Mouse (Mus musculus) adrenal gland, postnatal 10 days (tissue): ENCODE measurements around the gene Plpp2. TPM values are rescaled to one million over a fixed set of nuclear protein-coding genes. Genes with fewer than 3 reads are reported as not detected.

Source experiments
- DNase-seq: peaks from one replicate; pipeline ENCODE4 v3.0.0; 2021; ENCODE audit warnings: mixed read lengths
- microRNA-seq: library from miRNA; unstranded; fragments of <30 nt; microRNA quantifications from one replicate; pipeline ENCODE4 v1.2.0, GENCODE M21; 2021
- total RNA-seq, 2 experiments: library from RNA; stranded (reverse); gene quantifications; 2 replicates each; pipeline ENCODE4 v1.2.3; 2021

The Plpp2 gene
- total RNA-seq, 2 experiments from 2014 or later = 16.4 to 19.4 TPM

DNA sequence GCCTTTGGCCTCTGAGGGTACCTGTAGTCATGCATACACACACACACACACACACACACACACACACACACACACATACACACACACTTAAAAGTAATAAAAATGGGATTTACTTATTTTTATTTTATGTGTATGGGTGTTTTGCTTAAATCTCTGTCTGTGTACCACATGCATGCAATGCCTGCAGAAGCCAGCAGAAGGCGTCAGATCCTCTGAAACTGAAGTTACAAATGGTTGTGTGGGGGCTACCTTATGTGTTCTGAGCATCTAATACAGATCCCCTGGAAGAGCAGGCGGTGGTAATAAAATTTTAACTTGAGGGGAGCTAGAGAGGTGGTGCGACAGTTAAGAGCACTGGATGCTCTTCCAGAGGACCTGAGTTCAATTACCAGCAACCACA is 5.5 kb downstream of the Plpp2 start:
- DNase-seq = peak; percentile 3

DNA sequence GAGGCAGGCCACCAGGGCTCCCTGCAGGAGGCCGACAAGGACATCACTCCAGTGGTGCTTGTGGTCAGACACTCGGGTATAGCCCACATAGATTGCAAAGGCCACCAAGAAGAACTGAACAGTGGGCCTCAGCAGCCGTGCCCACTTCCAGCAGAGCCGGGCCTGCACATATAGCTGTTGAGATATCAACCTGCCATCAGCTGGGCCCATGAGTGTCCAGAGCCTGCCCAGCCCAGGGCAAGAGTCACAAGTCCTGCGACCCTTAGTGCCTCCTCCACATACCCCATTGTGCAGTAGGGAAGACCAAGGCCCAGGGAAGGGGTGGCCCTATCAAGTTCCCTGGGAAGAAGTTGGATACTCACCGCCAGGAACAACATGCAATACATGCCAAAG is 6.1 kb downstream of the Plpp2 start:
- no peak for DNase-seq

DNA sequence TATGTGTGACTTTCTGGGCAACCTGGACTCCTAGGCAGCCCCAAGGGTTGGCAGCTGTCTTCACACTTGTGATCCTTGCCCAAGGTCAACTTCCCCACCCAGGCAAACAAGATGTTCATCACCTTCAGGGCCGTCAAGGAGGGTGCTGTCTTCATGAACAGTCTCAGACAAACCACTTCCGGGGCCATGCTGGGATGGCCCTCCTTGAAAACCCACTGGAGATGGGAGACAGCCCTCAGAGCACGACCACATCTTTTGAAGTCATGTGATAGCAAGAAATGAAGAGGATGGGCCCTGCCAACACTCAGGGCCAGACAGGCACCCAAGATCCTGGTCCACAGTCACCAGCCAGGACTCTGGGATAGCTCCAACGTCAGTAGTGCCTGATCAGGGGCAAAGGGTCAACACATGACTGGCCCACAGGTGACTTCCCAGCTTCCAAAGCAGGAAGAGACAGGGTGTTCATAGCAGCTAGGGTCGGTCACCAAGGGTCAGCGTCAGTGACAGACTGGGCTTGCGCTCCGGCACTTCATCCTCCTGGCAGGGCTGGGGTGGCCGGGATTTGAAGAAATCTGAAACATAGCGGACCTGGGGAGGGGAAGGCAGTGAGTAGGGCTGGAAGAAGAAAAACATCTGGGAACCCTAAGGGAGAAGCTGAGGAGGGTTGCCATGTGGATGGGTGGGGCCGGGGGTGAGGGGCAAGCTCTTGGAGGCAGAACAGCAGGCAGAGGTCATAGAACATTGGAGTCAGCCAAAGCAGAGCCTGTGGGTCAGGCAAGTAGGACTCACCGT is 6.7 kb downstream of the Plpp2 start:
- DNase-seq = no peak

DNA sequence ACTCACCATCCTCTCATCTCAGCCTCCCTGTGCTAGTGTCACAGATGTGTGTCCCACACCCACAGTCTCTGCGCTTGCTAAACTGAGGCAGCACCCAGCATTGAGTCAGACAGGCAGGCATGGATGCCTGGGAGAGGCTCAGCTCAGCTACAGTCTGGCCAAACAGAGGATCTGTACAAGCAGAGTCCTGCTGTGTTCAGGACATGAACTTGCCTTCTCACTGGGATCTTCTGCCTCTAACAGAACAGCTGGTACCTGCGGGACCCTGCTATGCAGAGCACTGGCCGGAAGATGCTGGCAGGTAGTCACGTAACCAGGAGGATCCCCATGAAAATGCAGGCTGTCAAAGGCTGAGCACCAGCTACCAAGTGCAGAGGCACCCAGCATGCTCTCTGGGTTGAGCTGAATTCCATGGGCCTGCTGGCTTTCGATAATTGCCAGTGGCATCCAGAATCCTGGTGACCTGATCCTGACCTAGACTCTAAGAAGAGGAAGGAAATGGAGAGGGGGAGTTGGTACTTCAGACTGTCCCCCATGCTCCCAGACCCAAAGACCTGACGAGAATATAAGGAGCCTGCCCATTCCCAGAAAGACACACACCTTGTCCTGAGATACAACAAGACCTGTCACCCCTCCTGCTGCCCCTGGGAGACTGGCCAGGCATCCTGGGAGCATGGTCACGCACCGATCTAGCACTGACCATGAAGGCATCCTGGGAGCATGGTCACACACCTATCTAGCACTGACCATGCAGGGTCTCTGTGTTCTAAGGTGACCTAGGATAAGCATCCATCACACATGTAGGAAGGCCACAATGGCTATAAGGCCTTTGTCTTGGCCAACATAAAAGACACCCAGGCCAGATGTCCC is 7.9 kb downstream of the Plpp2 start:
- no peak for DNase-seq

DNA sequence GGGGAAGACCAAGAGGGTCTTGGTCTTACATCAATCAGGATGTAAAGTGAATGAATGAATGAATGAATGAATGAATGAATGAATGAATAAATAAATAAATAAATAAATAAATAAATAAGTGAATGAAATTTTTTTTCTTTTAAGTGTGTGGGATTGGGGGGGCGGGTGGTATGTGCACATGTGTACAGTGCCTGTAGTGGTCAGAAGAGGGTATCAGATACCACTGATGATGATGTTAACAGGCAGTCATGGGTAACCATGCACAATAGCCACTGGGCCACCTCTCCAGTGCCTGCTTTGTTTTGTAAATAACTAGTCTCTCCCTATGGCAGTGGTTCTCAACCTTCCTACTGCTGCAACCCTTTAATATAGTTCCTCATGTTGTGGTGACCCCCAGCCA is 9.2 kb downstream of the Plpp2 start:
- no peak for DNase-seq

DNA sequence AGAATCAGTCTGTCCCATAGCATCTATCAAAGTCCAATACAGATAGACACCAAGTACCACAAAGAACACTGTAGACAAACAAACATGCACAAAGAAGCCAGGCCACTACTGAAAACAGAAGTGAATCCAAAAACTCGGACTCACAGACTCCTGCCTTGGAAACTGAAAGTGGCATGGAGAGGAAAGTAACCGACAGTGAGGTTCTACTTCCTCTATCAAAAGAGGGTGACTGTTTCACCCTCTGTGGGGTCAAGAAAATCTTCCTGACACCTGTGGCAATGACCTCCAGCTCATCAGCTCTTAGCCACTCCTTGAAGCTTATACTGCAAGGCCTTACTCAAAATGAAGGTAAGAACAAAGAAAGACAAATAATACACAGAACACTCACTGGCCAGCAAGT is 26.9 kb downstream of the Plpp2 start:
- DNase-seq = no peak

DNA sequence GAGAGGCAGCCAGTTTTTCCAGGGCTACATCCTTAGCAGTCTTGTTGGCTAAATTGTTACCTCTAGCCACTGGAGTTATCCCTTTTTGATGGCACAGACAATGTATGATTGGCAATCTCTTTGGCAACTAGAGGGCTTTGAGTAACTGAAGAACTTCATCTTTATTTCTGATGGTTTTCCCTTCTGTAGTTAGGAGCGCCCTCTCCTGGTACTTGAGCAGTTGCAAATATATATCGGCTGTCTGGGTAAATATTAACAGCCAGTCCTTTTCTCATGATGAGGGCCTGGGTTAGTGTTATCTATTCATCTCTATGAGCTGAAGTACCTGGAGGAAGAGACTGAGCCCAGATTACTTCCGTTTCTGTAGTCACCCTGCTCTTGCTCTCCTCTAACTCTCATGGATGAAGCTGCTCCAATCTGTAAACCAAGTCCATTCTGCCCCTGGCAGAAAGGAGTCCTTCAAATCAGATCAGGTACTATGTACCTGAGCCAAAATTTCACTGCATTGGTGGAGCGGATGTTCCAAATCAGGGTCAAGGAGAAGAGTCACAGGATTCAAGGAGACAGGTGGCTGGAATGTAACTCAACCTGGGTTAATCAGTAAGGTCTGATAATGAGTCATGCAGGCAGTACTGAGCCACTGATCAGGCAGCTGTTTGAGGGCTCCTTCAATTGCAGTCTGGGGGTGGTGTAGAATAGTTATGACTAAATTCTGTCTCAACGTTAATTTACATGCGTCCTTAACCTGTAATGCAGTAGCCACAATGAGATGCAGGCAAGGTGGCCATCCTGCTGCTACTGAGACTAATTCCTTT is 30.6 kb downstream of the Plpp2 start:
- peak; percentile 7 for DNase-seq

DNA sequence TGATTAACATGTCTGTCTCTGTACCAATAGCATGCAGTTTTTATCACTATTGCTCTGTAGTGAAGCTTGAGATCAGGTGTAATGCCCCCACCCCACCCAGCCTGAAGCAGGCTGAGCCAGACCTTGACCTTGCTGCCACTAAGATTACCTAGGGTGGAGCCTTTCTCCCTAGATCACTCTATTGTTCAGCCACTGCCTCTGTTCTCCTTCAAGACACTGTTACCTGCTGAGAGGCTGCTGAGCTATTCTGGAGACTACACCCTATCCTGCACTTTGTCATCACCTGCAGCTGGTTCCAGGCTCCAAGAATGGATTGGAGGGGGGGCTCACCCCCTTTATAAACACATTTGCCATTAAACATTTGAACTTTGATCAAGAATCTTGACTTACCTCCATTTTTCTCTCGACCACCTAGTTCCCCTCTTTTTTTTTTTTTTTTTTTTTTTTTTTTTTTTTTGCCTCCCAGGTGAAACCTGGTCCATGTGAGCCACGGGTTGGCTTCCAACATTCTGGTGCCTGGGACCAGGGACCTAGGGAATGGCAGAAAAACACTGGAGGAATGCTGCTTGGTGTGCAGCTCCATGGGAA is 36.8 kb downstream of the Plpp2 start:
- DNase-seq = no peak

DNA sequence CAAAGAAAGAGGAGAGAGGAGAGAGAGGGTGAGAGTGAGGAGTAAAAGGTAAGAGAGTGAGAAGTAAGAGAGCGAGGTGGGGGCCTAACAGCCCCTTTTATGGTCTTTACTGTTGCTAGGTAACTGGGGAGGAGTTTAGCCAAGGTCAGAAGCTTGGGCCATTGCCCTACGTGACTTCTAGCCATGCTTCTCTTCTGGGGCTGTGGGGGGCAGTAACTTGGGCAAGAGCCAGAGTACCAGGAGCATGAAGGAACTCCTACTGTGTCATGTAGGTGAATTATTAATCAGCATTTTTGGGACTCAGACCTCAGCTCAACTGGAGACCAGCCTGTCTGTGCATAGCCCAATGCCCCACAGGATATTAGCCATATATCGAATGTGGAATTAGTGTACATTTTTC is 37.7 kb downstream of the Plpp2 start:
- no peak for DNase-seq

Small RNA genes lying within 50 kb of the gene (microRNA-seq; reads per million reads assigned to microRNA genes)
- not detected for gene Mir6909

Other genes with a start within 250 kb of the Plpp2 start
- gene Vmn2r82, start 177.3 kb downstream of the Plpp2 start, total RNA-seq = not detected
- gene Vmn2r83, start 65.1 kb downstream of the Plpp2 start, total RNA-seq = not detected
- 10 to 100 TPM; 27.3 to 31.8 TPM for gene Mier2, start 21.4 kb upstream of the Plpp2 start, total RNA-seq
- not detected for gene Theg, start 53.5 kb upstream of the Plpp2 start, total RNA-seq
- under 1 TPM; 0.21 TPM for gene C2cd4c, start 80.2 kb upstream of the Plpp2 start, total RNA-seq
- 1 to 10 TPM; 5.6 to 8.4 TPM for gene Shc2, start 104.1 kb upstream of the Plpp2 start, total RNA-seq
- gene Odf3l2, start 111.9 kb upstream of the Plpp2 start, total RNA-seq = not detected
- 1 to 10 TPM; 3.1 to 4.0 TPM for gene Madcam1, start 130.8 kb upstream of the Plpp2 start, total RNA-seq
- 10 to 100 TPM; 26.2 to 27.0 TPM for gene Tpgs1, start 135.6 kb upstream of the Plpp2 start, total RNA-seq
- gene Cdc34, start 148.4 kb upstream of the Plpp2 start, total RNA-seq = 10 to 100 TPM; 90.2 to 96.7 TPM
- gene Gzmm, start 155.2 kb upstream of the Plpp2 start, total RNA-seq = 1 to 10 TPM; 1.0 to 1.5 TPM
- 100 to 1,000 TPM; 662 to 732 TPM for gene Bsg, start 170.7 kb upstream of the Plpp2 start, total RNA-seq
- gene Hcn2, start 182.8 kb upstream of the Plpp2 start, total RNA-seq = 1 to 10 TPM; 7.2 to 8.7 TPM
- 10 to 100 TPM; 60.1 to 69.8 TPM for gene Polrmt, start 212.8 kb upstream of the Plpp2 start, total RNA-seq
- gene Fgf22, start 221.3 kb upstream of the Plpp2 start, total RNA-seq = not detected
- 10 to 100 TPM; 50.8 to 55.1 TPM for gene Rnf126, start 233.2 kb upstream of the Plpp2 start, total RNA-seq
- gene Fstl3, start 243.5 kb upstream of the Plpp2 start, total RNA-seq = 1 to 10 TPM; 5.5 to 5.7 TPM